25 mouse cellular contexts compared by ENCODE assay signal in genomic region chr5:98897946-98898345, GRCm38 (mm10). TPM values are rescaled to one million over a fixed set of nuclear protein-coding genes. Genes with fewer than 3 reads are reported as not detected.
"Had no signal": no experiment of that assay in that cellular context is flagged by ENCODE, and none has a peak within 500 bp of the region (broad histone marks: within the 10 kb centered on the region; RNA-seq: fewer than 3 reads in every experiment).

No protein-coding gene starts in this region.

- H3K4me3 ChIP-seq: embryonic facial prominence, embryonic 10.5 days; embryonic facial prominence, embryonic 12.5 days; embryonic facial prominence, embryonic 13.5 days; embryonic facial prominence, embryonic 15.5 days; erythroblast, embryonic 14.5 days; forebrain, embryonic 10.5 days; forebrain, embryonic 12.5 days; forebrain, embryonic 13.5 days; forebrain, embryonic 15.5 days; heart, adult 2 months; heart, embryonic 10.5 days had no signal

- H3K27ac ChIP-seq: embryonic facial prominence, embryonic 10.5 days; embryonic facial prominence, embryonic 12.5 days; embryonic facial prominence, embryonic 13.5 days; embryonic facial prominence, embryonic 15.5 days; forebrain, embryonic 10.5 days; forebrain, embryonic 12.5 days; forebrain, embryonic 13.5 days; forebrain, embryonic 15.5 days; heart, adult 2 months; heart, embryonic 10.5 days had no signal

- DNase-seq: cerebellum, postnatal 10 days; cerebellum, postnatal 14 days; cerebellum, postnatal 25 days; cerebellum, postnatal 36 days; embryo, embryonic 11 days; forebrain, postnatal 0 days; gastrocnemius, postnatal 10 days; gastrocnemius, postnatal 14 days; gastrocnemius, postnatal 25 days; gastrocnemius, postnatal 36 days; heart, adult 11 months; heart, adult 18-20 months; heart, adult 2 months had no signal

RNA-seq across cellular contexts. Expression of gene Bmp3, which starts 43.7 kb away (rescaled TPM):
- total RNA-seq: common myeloid progenitor, adult 5-6 weeks; granulocyte monocyte progenitor cell, adult 5-6 weeks had no signal
